Mouse (Mus musculus): Measurements from ENCODE around the gene Gpr35.
A peak's percentile ranks its signal among the peaks of the same experiment; 100 is the strongest.

Gene Gpr35

DNA sequence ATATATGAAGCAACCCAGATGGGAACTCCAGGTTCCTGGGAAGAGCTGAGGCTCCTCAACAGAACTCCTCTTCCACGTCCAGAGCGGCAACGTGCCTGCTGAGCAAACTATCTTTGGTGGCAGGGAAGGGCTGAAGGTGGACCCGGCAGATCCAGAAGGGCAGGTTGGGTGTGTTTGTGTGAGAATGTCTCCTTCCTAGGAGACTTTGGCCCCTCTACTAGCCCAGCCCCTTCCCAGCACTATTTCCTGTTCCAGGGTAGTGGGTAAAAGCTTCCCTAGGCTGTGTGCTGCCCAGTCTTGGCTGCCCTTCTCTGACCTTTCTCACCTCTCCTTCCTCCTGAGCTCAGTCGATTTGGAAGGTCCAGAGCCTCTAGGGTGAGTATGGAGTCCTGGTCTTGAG lies at the start of gene Gpr35:
Gene Gpr35, plus strand, starts transcription at position 259 of the 400 bp plus-strand sequence.
- DNase-seq (ENCODE audit: low spot score in 2 of 2), result no peak

DNA sequence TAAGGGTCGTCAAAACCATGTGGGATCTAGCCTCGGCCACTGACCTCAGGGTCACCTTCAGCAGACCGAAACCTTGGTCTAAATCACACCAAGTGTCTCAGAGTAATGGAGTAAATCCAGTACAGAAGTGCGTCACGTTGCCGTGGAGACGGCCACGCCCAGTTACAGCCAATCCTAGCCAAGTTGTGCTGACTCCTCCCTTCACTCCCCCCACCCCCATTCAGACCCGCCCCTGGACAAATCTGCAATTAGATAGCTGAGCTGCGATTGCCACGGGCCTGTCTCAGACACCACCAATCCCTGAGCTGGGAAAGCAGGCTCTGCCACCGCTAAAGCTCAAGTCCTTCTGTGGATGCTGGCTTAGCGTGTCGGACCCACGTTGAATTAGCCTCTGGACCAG lies 47.9 kb upstream of the Gpr35 start, which contains the start of gene Ankmy1:
Gene Ankmy1, minus strand, starts transcription at position 121 of the 400 bp plus-strand sequence.
- DNase-seq (ENCODE audit: low spot score in 2 of 2), result no peak

DNA sequence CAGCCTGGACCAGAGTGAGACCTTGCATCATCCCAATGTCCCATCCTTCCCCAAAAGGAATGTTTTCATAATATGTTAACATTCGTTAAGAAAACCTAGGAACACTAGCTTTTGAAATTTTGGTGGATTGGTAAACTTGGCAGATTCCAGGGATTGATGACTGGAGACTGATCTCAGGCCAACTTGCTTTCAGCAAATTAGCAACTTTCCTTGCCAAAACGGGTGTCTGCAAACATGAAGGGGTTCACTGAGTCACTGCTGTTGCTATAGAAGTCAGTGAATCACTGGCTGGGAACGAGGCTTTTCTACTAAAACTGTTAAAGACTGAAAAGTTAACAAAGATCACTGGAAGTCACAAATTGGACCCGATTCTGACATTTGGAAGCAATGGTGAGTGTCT lies 47.0 kb upstream of the Gpr35 start:
- DNase-seq (ENCODE audit: low spot score in 2 of 2), result no peak

GRCm38 (mm10) chr1:92905703-92906310 lies 44.9 kb upstream of the Gpr35 start:
- no peak for DNase-seq (ENCODE audit: low spot score in 2 of 2)

- DNase-seq (ENCODE audit: low spot score in 2 of 2), result peak; percentile 67 to 76
These were observed 43.7 kb upstream of the Gpr35 start, which contains the start of gene Dusp28 for GRCm38 (mm10) chr1:92906779-92907631. Dusp28 (plus strand) TSS chr1:92906981.

- no peak for DNase-seq (ENCODE audit: low spot score in 2 of 2)
These were observed 42.9 kb upstream of the Gpr35 start for GRCm38 (mm10) chr1:92907632-92908360.

GRCm38 (mm10) chr1:92908664-92909063 lies 42.0 kb upstream of the Gpr35 start:
- DNase-seq (ENCODE audit: low spot score in 2 of 2), result no peak

DNA sequence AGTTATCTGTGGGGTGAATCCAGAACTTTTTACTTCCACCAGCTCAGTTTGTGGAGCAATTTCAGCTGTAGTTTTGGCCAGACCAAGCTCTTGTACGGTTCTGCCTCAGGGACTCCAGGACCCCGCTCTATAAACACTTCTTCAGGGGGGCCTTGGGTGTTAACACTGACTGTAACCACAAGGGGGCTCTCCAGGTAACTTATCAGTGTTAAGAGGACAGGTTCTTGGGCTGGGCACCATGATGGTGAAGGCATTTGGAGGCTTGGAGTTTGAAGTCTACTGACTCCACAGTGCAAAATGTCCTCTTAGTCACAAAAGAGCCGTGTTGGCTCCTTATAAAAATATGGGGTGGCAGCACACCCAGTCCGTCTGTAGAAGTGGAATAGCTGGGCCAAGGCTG lies 41.6 kb upstream of the Gpr35 start:
- DNase-seq (ENCODE audit: low spot score in 2 of 2), result no peak

GRCm38 (mm10) chr1:92910239-92910885 lies 40.3 kb upstream of the Gpr35 start, which contains the start of gene Rnpepl1:
Rnpepl1 (plus strand) TSS chr1:92910783.
- peak; percentile 64 to 73 for DNase-seq (ENCODE audit: low spot score in 2 of 2)

GRCm38 (mm10) chr1:92910925-92911720 lies 39.5 kb upstream of the Gpr35 start:
- DNase-seq (ENCODE audit: low spot score in 2 of 2), result peak in 1 of 2 experiments; percentile 41

DNA sequence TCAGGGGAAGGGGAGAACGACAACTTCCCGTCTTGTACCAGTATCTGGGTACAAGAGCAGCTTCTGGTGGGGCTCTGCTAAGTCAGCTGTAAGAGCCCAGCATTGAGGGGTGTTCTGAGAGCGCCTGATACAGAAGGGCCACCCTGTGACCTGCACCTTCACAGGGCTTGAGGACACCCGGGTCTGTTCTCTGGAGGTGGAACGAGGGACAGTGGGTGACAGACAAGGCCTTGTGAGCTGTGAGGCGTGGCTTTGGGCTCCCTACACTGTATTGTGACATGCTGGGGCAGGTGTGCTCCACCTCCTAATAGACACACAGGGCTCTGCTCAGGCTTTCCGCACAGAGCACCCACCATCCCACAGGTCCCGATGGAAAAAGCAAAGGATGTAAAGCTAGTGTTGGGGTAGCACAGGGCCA lies 38.9 kb upstream of the Gpr35 start:
- DNase-seq (ENCODE audit: low spot score in 2 of 2), result no peak

- DNase-seq (ENCODE audit: low spot score in 2 of 2), result no peak
These were observed 38.4 kb upstream of the Gpr35 start for GRCm38 (mm10) chr1:92912286-92912685.

- DNase-seq (ENCODE audit: low spot score in 2 of 2), result no peak
These were observed 36.4 kb upstream of the Gpr35 start for GRCm38 (mm10) chr1:92914239-92914638.

DNA sequence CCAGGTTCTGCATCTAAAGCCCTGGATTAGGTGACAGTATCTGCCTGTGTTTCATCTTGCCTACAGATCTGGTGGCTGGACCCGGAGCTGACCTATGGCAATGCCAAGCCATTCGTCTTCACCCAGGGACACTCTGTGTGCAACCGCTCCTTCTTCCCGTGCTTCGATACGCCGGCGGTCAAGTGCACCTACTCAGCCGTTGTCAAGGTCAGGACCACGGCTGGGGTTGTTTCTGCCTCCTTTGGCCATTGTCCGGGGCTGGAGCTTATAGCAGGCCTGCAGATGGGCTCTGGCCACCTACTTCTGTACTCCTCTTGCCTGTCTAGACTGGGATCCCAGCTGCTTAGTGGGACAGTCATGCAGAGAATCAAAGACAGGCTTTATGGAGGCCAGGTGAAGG lies 35.7 kb upstream of the Gpr35 start:
- DNase-seq (ENCODE audit: low spot score in 2 of 2), result no peak

DNA sequence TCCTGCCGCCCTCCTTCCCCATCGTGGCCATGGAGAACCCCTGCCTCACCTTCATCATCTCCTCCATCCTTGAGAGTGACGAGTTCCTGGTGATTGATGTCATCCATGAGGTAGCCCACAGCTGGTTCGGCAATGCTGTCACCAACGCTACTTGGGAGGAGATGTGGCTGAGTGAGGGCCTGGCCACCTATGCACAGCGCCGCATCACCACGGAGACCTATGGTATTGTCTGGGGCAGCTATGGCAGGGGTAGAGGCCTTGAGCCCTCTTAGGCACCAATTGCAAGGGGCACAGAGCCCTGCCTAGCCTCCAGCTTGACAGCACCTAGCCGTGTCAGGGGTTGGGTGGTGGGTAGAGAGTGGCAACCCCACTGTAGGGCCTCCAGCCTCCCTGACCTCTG lies 33.9 kb upstream of the Gpr35 start:
- DNase-seq (ENCODE audit: low spot score in 2 of 2), result no peak

DNA sequence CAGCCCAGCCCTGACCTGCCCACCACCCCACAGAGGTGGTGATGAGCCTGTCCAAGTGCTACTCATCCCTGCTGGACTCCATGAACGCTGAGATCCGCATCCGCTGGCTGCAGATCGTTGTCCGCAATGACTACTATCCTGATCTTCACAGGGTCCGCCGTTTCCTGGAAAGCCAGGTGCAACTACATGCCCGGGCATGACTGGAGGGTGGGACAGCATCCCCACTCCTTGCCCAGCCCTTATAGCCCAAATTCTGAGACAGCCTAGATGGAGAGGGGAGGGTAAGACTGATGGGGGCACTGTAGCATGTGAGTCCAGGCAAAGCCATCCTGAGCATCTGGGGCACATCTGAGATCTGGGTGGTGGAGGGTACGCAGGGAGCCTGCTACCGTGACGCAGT lies 31.5 kb upstream of the Gpr35 start:
- DNase-seq (ENCODE audit: low spot score in 2 of 2), result no peak

- DNase-seq (ENCODE audit: low spot score in 2 of 2), result no peak
These were observed 30.9 kb upstream of the Gpr35 start for GRCm38 (mm10) chr1:92919775-92920174.

DNA sequence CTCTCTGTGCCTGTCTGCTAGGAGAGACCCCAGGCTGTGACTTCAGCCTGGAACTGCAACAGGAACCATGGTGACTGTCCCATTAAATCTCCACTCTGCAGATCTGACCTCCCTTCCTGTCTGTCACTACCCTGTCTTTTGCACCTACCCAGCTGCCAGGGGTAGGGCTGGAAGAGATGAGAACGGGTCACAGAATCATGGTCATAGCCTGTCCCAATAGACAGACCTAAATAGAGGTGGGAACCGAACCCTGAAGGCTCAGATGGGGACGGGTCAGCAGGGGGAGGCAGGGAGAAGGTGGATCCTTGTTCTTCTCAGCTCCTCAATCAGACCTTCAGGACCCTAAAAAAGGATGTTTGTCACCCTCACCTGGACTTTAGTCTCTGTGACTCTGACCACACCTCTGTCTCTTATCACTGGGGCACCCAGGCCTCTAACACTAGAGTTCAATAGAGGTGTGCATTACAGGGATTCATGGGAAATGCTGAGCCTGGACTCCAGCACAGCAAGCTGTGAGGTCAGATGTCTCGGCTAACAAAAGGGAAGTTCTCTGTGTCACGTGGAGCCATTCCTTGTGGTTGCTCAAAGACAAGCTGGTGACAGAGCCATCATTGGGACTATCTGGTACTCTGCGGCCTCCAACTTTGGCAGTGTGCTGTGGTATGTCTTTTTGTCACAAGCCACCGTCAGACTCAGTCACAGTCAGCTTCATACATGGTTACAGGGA lies 30.0 kb upstream of the Gpr35 start:
- no peak for DNase-seq (ENCODE audit: low spot score in 2 of 2)

- no peak for DNase-seq (ENCODE audit: low spot score in 2 of 2)
These were observed 29.2 kb upstream of the Gpr35 start for GRCm38 (mm10) chr1:92921496-92921895.

DNA sequence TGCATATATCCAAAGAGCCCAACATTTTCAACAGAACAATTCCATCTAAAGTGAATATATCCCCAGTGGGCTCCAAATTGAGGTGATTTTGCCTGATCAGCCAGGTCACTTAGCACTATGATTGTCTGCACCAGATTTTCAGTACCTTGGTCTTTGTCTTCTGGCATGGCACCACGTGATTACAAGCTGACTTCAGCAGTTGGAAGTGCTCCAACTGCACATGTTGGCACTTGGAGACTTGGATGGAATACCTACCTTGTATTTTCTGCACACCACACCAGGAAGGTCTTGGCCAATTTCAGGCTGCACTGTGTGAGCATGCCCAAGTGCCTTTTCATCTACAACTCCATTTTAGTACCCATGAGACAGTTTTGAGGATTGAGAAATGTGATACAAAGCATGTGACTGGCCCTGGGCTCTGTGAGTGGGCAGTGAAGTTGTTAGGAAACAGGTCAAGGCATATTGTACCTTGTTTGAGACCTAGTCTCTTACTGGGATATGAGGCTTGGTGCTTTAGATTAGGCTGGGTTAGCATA lies 20.4 kb upstream of the Gpr35 start:
- no peak for DNase-seq (ENCODE audit: low spot score in 2 of 2)
